Mouse (Mus musculus): ENCODE data around the gene Btrc. TPM values are rescaled to one million over a fixed set of nuclear protein-coding genes. Genes with fewer than 3 reads are reported as not detected.

Gene Btrc
- total and polyA plus RNA-seq, 3 experiments: 14.2 to 30.3 TPM; not detected in 1

GRCm38 (mm10) chr19:45438191-45438590 lies 74.7 kb downstream of the Btrc start:
- Histone ChIP-seq H3K27ac (ENCODE audit: control insufficient read depth, low read depth, low read length) (no peak overlapping the region), H3K27me3 (ENCODE audit: control insufficient read depth in 1 of 2, insufficient read depth in 2 of 2, low read length in 2 of 2) (no peaks in the 10 kb centered on the region), H3K36me3 (ENCODE audit: control insufficient read depth in 1 of 2, insufficient read depth in 2 of 2, low read length in 2 of 2) (peaks cover 0 to 11% of the 10 kb centered on the region in 2 experiments; a peak in 2 of 4 replicates), H3K4me3 (ENCODE audit: control insufficient read depth in 1 of 2, insufficient read depth in 1 of 2, low read depth in 2 of 2, low read length in 2 of 2) (no peak overlapping the region), H3K4me1 (ENCODE audit: control insufficient read depth in 1 of 2, insufficient read depth in 2 of 2, low read length in 2 of 2) (peaks cover 5 to 10% of the 10 kb centered on the region in 2 experiments; a peak in 3 of 4 replicates), H3K9me3 (replicated peaks; ENCODE audit: insufficient read depth, low read length) (no peaks in the 10 kb centered on the region), H3K79me2 (ENCODE audit: control insufficient read depth, insufficient read depth, low read length, poor library complexity) (no peaks in the 10 kb centered on the region), H3K9ac (ENCODE audit: control insufficient read depth, low read depth, low read length, poor library complexity, severe bottlenecking) (no peak overlapping the region)
- TF ChIP-seq GABPA (IDR thresholded peaks at IDR 0.05; ENCODE audit: low read depth, low read length) (no peak), CTCF (IDR thresholded peaks at IDR 0.05 in 2 of 3, conservative IDR thresholded peaks at IDR 0.05 in 1 of 3; ENCODE audit: control insufficient read depth in 1 of 3, insufficient read depth in 1 of 3, low read depth in 2 of 3, low read length in 3 of 3, poor library complexity in 1 of 3, severe bottlenecking in 1 of 3) (no peak), TAL1 (IDR thresholded peaks at IDR 0.05; ENCODE audit: low read length) (no peak), MAZ (IDR thresholded peaks at IDR 0.05; ENCODE audit: low read depth, low read length) (no peak), MYB (IDR thresholded peaks at IDR 0.05; ENCODE audit: low read depth, low read length) (no peak), SIN3A (IDR thresholded peaks at IDR 0.05; ENCODE audit: low read length) (no peak), TCF12 (IDR thresholded peaks at IDR 0.05; ENCODE audit: low read depth, low read length) (no peak), USF2 (IDR thresholded peaks at IDR 0.05; ENCODE audit: borderline replicate concordance in 1 of 2, insufficient read depth in 1 of 2, low read depth in 1 of 2, low read length in 2 of 2) (no peak), RAD21 (IDR thresholded peaks at IDR 0.05; ENCODE audit: low read depth, low read length) (no peak), UBTF (IDR thresholded peaks at IDR 0.05; ENCODE audit: borderline replicate concordance, insufficient read depth, low read depth, low read length) (no peak), ETS1 (IDR thresholded peaks at IDR 0.05; ENCODE audit: low read depth, low read length) (no peak), ELF1 (IDR thresholded peaks at IDR 0.05; ENCODE audit: low read depth, low read length) (no peak), NELFE (IDR thresholded peaks at IDR 0.05; ENCODE audit: low read depth, low read length) (no peak), EP300 (IDR thresholded peaks at IDR 0.05; ENCODE audit: low read depth in 1 of 2, low read length in 2 of 2) (no peak), SMC3 (IDR thresholded peaks at IDR 0.05; ENCODE audit: low read depth, low read length) (no peak), ZC3H11A (IDR thresholded peaks at IDR 0.05; ENCODE audit: low read depth, low read length) (no peak), POLR2AphosphoS2 (IDR thresholded peaks at IDR 0.05; ENCODE audit: low read length) (no peak), MAX (IDR thresholded peaks at IDR 0.05; ENCODE audit: low read length) (no peak), E2F4 (IDR thresholded peaks at IDR 0.05; ENCODE audit: borderline replicate concordance, low read depth, low read length) (no peak), JUND (IDR thresholded peaks at IDR 0.05; ENCODE audit: low read depth, low read length) (no peak)
- DNase-seq (ENCODE audit: low read depth, low spot score): no peak
